Mouse (Mus musculus) erythroblast, embryonic 14.5 days (primary cell): Measurements from ENCODE around the gene Kctd2.

Experiments
- GATA1 ChIP-seq: IDR thresholded peaks from 2 replicates; pipeline ENCODE4 v1.6.1; 2012; ENCODE audit warnings: low read length, inconsistent platforms, mixed read lengths
- TAL1 ChIP-seq: IDR thresholded peaks from 3 replicates; pipeline ENCODE4 v1.6.1; 2012; ENCODE audit warnings: low read length, inconsistent platforms, mixed read lengths

DNA sequence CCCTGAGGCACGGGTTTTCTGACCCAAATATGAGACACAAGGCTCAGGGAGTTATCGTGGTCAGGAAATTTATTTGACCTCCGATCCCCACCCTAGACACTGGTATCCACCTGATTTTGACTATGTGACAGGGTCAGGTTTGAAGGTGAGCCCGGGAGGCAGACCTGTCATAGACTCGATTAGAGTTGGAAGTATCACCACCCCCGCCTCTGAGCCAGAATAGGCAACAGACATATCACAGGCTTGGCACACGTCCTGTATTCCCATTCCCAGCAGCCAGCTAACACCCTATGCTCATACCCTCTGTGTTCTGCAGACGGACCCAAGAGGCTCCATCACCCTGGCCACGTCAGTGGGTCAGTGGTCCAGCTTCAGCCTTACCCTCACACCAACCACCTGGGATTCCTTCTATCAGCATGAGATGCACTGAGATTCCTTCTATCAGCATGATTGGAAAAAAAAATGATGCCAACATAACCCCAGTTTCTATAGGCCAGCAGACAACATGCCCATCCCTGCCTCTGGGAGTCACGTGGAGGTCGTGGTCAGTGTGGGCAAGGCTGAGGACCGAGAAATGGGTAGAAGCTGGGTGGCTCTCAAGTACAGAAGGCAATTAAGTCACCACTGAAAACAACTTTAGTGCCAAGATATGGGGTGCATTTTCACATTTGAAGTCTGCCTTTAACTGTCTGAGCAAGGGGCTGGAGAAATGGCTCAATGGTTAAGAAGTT is 45.1 kb upstream of the Kctd2 start:
- TF ChIP-seq GATA1 (no peak), TAL1 (no peak)
